Mouse (Mus musculus): Measurements from ENCODE around the gene Gm9803.

- TF ChIP-seq EP300 (IDR thresholded peaks at IDR 0.05; ENCODE audit: low read depth), result no peak
- no peak for TF ChIP-seq CTCF (IDR thresholded peaks at IDR 0.05; ENCODE audit: low read depth)
Measured at GRCm38 (mm10) chr10:43507051-43507450, 16.8 kb upstream of the Gm9803 start.
